Mouse (Mus musculus): ENCODE results near the gene Rac3.

DNA sequence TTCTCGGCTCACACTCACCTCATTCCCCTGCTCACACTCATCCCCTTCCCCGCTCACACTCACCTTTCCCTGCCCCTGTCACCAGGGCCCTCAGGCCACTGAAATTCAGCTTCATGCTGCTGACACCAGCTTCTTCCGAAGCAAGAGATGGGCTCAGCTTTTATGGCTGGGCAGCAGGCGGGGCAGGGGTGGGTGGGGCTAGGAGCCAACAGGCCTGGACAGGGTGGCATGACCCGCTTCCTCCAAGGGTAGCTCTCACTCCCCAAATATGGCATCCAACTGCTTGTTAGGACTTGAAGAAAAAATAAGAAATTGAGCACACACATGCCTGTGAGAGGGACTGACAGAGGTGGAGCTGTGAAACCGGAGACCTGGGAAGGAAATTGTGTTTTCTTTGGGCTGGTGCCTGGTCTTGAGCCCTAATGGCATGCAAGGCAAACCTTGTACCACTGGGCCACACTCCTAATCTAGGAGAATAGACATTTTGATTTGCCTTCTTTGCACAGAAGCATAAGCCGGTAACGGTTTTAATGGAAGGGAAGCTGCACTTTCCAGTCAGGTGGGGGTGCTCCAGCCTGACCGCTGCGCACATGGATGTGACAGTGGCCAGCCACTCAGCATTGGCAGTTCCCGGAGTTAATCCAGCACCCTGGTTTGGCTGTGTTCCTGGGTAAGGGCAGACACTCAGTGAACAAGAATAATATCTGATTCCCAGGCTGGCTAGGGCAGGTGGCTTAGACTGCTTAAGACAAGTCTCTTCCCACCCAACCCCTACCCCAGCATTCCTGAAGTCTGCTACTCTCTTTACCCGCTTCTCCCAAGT is 10.8 kb downstream of the Rac3 start, which contains the start of gene Cbr2:
- TF ChIP-seq CTCF (IDR thresholded peaks at IDR 0.05; ENCODE audit: extremely low read depth, insufficient read depth, low read length) (no peak), POLR2A (IDR thresholded peaks at IDR 0.05; ENCODE audit: extremely low read depth, insufficient read depth, low read length) (no peak)

Data from cortical plate, adult 2 months (tissue).